Mouse (Mus musculus) hindbrain, embryonic 11.5 days (tissue): ENCODE measurements at regions not wholly inside any gene's neighbourhood (a gene's known extent, or its start where the extent isn't known, plus 50 kb on each side); places are given as distances from the start of the nearest gene placed in this dataset.
A peak's percentile ranks its signal among the peaks of the same experiment; 100 is the strongest.

Experiments
- ATAC-seq: fragments of 200-750 bp; cut with Nextera tagmentation; 2 replicates; pipeline ENCODE4 v1.8.0; 2017; ENCODE audit warnings: mild to moderate bottlenecking, moderate TSS enrichment, moderate library complexity; ENCODE audit not compliant: low FRiP score
- DNase-seq: peaks from one replicate; pipeline ENCODE4 v3.0.0-alpha.2; 2015; ENCODE audit warnings: low spot score
- H3K27ac ChIP-seq: fragments of 300-500 bp; sonication (generic); 2 replicates; pipeline ENCODE4 v1.5.1; 2014; ENCODE audit warnings: mild to moderate bottlenecking, low read depth, low read length
- H3K27me3 ChIP-seq: fragments of 300-500 bp; sonication (generic); 2 replicates; pipeline ENCODE4 v1.6.1; 2014; ENCODE audit warnings: mild to moderate bottlenecking, low read length, moderate library complexity, mixed read lengths; ENCODE audit not compliant: control insufficient read depth, insufficient read depth
- H3K36me3 ChIP-seq: fragments of 300-500 bp; sonication (generic); 2 replicates; pipeline ENCODE4 v1.6.1; 2014; ENCODE audit warnings: mild to moderate bottlenecking, low read length, moderate library complexity, mixed read lengths; ENCODE audit not compliant: control insufficient read depth, insufficient read depth
- H3K4me1 ChIP-seq: fragments of 300-500 bp; sonication (generic); replicated peaks from 2 replicates; pipeline ENCODE4 v1.6.1; 2014; ENCODE audit warnings: low read length, mixed read lengths; ENCODE audit not compliant: control insufficient read depth, insufficient read depth
- H3K4me2 ChIP-seq: fragments of 300-500 bp; sonication (generic); replicated peaks from 2 replicates; pipeline ENCODE4 v1.6.1; 2014; ENCODE audit warnings: mild to moderate bottlenecking, low read depth, low read length
- H3K4me3 ChIP-seq: fragments of 300-500 bp; sonication (generic); 2 replicates; pipeline ENCODE4 v1.5.1; 2014; ENCODE audit warnings: low read depth, low read length
- H3K9ac ChIP-seq: fragments of 300-500 bp; sonication (generic); 2 replicates; pipeline ENCODE4 v1.6.1; 2014; ENCODE audit warnings: low read depth, low read length
- H3K9me3 ChIP-seq: fragments of 300-500 bp; sonication (generic); 2 replicates; pipeline ENCODE4 v1.6.1; 2016; ENCODE audit warnings: low read length; ENCODE audit not compliant: control insufficient read depth
- WGBS: fragments of 180-500 bp; shearing (Covaris S2); extraction: QIAGEN DNeasy Blood & Tissue Kit; methylation state at CpG from one replicate; pipeline ENCODE4 v1.1.7; 2014; 5-methylcytosine and 5-hydroxymethylcytosine counted together

- DNase-seq, result no peak
Measured at GRCm38 (mm10) chr1:26909926-26910665, 222.8 kb upstream of the 4931408C20Rik start.

GRCm38 (mm10) chr1:26902306-26902705 is 215.0 kb upstream of the 4931408C20Rik start:
- H3K9ac ChIP-seq, result no peak overlapping the region
- H3K4me3 ChIP-seq, result no peak overlapping the region
- no peaks in the 10 kb centered on the region for H3K4me1 ChIP-seq
- DNase-seq, result no peak
- H3K9me3 ChIP-seq, result no peaks in the 10 kb centered on the region
- WGBS, result 90% methylated on average over 1 of the region's 1 CpGs
- H3K27me3 ChIP-seq, result no peaks in the 10 kb centered on the region
- ATAC-seq, result no peak
- no peaks in the 10 kb centered on the region for H3K36me3 ChIP-seq
- H3K27ac ChIP-seq, result no peak overlapping the region
- no peak overlapping the region for H3K4me2 ChIP-seq

More at GRCm38 (mm10) chr1:26909926-26910665, 222.8 kb upstream of the 4931408C20Rik start:
- ATAC-seq, result no peak
- Histone ChIP-seq H3K9me3 (no peaks in the 10 kb centered on the region), H3K4me3 (no peak overlapping the region), H3K4me2 (no peak overlapping the region), H3K4me1 (no peaks in the 10 kb centered on the region), H3K27ac (no peak overlapping the region), H3K36me3 (no peaks in the 10 kb centered on the region), H3K27me3 (no peaks in the 10 kb centered on the region), H3K9ac (no peak overlapping the region)
- WGBS, result 84% methylated on average over 3 of the region's 3 CpGs

GRCm38 (mm10) chr1:26857433-26857832 is 170.2 kb upstream of the 4931408C20Rik start:
- Histone ChIP-seq H3K27ac (no peak overlapping the region), H3K9ac (no peak overlapping the region), H3K9me3 (no peaks in the 10 kb centered on the region), H3K4me1 (no peaks in the 10 kb centered on the region), H3K4me3 (no peak overlapping the region), H3K4me2 (no peak overlapping the region), H3K27me3 (no peaks in the 10 kb centered on the region), H3K36me3 (no peaks in the 10 kb centered on the region)
- ATAC-seq (no peak), DNase-seq (no peak)
- WGBS, result 90% methylated on average over 2 of the region's 2 CpGs

- Histone ChIP-seq H3K4me2 (no peak overlapping the region), H3K4me1 (no peaks in the 10 kb centered on the region), H3K9me3 (no peaks in the 10 kb centered on the region), H3K36me3 (no peaks in the 10 kb centered on the region), H3K27me3 (no peaks in the 10 kb centered on the region), H3K27ac (no peak overlapping the region), H3K9ac (no peak overlapping the region), H3K4me3 (no peak overlapping the region)
- ATAC-seq (no peak), DNase-seq (no peak)
- 78% methylated on average over 2 of the region's 2 CpGs for WGBS
Measured at GRCm38 (mm10) chr1:26853802-26854201, 166.5 kb upstream of the 4931408C20Rik start.

- Histone ChIP-seq H3K4me2 (no peak overlapping the region), H3K9me3 (no peaks in the 10 kb centered on the region), H3K36me3 (no peaks in the 10 kb centered on the region), H3K27ac (no peak overlapping the region), H3K4me1 (no peaks in the 10 kb centered on the region), H3K9ac (no peak overlapping the region), H3K27me3 (no peaks in the 10 kb centered on the region), H3K4me3 (no peak overlapping the region)
- ATAC-seq (no peak), DNase-seq (no peak)
- 77% methylated on average over 2 of the region's 2 CpGs for WGBS
Measured at GRCm38 (mm10) chr1:26809259-26809658, 122.0 kb upstream of the 4931408C20Rik start.

- H3K36me3 ChIP-seq, result no peaks in the 10 kb centered on the region
- DNase-seq (peak; percentile 5), ATAC-seq (no peak)
- no peak overlapping the region for H3K9ac ChIP-seq
- no peaks in the 10 kb centered on the region for H3K4me1 ChIP-seq
- H3K9me3 ChIP-seq, result no peaks in the 10 kb centered on the region
- H3K27me3 ChIP-seq, result no peaks in the 10 kb centered on the region
- no peak overlapping the region for H3K27ac ChIP-seq
- WGBS, result 74% methylated on average over 6 of the region's 6 CpGs
- no peak overlapping the region for H3K4me3 ChIP-seq
- no peak overlapping the region for H3K4me2 ChIP-seq
Measured at GRCm38 (mm10) chr1:26765076-26765475, 77.8 kb upstream of the 4931408C20Rik start.
